Mouse (Mus musculus) CH12.LX (cell line): Measurements from ENCODE around the gene 2410004B18Rik. TPM values are rescaled to one million over a fixed set of nuclear protein-coding genes. Genes with fewer than 3 reads are reported as not detected.

Source experiments
- DNase-seq: peaks from one replicate; pipeline ENCODE4 v3.0.0-alpha.2; 2013; ENCODE audit errors: extremely low read depth
- H3K27ac ChIP-seq: 2 replicates; pipeline ENCODE4 v1.5.1; 2012; ENCODE audit warnings: low read depth, mild to moderate bottlenecking, control low read depth, moderate library complexity; ENCODE audit not compliant: insufficient read depth
- H3K27me3 ChIP-seq: replicated peaks from 2 replicates; pipeline ENCODE3; 2012; ENCODE audit warnings: inconsistent platforms
- H3K36me3 ChIP-seq, 2 experiments: replicated peaks in 1 of 2; 2 replicates each; pipeline versions ENCODE3 to v1.6.1; 2012; ENCODE audit warnings: inconsistent platforms in 1 of 2, low read length in 1 of 2, mild to moderate bottlenecking in 1 of 2, mixed read lengths in 1 of 2, moderate library complexity in 1 of 2; ENCODE audit not compliant: control insufficient read depth in 1 of 2, insufficient read depth in 1 of 2
- H3K4me1 ChIP-seq, 2 experiments: 2 replicates each; pipeline ENCODE4 v1.6.1; 2012; ENCODE audit warnings: inconsistent platforms in 1 of 2, moderate library complexity in 1 of 2; ENCODE audit not compliant: insufficient read depth in 2 of 2, control insufficient read depth in 1 of 2
- H3K4me2 ChIP-seq: 2 replicates; pipeline ENCODE4 v1.6.1; 2012; ENCODE audit warnings: low read depth, mild to moderate bottlenecking, control low read depth; ENCODE audit not compliant: poor library complexity, insufficient read depth, severe bottlenecking
- H3K4me3 ChIP-seq, 3 experiments: fragments of 150-350 bp in 1 of 3; sonication (generic) in 1 of 3; replicated peaks in 1 of 3; 2 replicates each; pipeline versions ENCODE3 to v1.5.1; 2011 to 2012; ENCODE audit warnings: low read depth in 2 of 3, low read length in 2 of 3, mild to moderate bottlenecking in 2 of 3, moderate library complexity in 2 of 3, control low read depth in 1 of 3, improper control_type of control experiment in 1 of 3, inconsistent platforms in 1 of 3, mixed read lengths in 1 of 3; ENCODE audit not compliant: poor library complexity in 1 of 3
- H3K79me2 ChIP-seq: replicated peaks from 2 replicates; pipeline ENCODE4 v1.6.1; 2012; ENCODE audit warnings: mild to moderate bottlenecking, moderate library complexity; ENCODE audit not compliant: control insufficient read depth, poor library complexity, insufficient read depth, severe bottlenecking; ENCODE audit errors: extremely low read depth
- H3K9ac ChIP-seq: 2 replicates; pipeline ENCODE4 v1.6.1; 2012; ENCODE audit warnings: low read depth, mild to moderate bottlenecking, control low read depth, moderate library complexity; ENCODE audit not compliant: insufficient read depth
- H3K9me3 ChIP-seq: replicated peaks from 2 replicates; pipeline ENCODE3; 2012; ENCODE audit warnings: low read length, inconsistent platforms, mixed read lengths
- BHLHE40 ChIP-seq: IDR thresholded peaks from 2 replicates; pipeline ENCODE4 v1.6.1; 2011; ENCODE audit warnings: mild to moderate bottlenecking, low read depth, low read length, improper control_type of control experiment
- E2F4 ChIP-seq: IDR thresholded peaks from 2 replicates; pipeline ENCODE4 v1.6.1; 2011; ENCODE audit warnings: low read depth, low read length, improper control_type of control experiment; ENCODE audit not compliant: insufficient replicate concordance
- ELF1 ChIP-seq: IDR thresholded peaks from 2 replicates; pipeline ENCODE4 v1.6.1; 2014; ENCODE audit warnings: low read depth, mild to moderate bottlenecking, inconsistent platforms, low read length, improper control_type of control experiment
- EP300 ChIP-seq: IDR thresholded peaks from 2 replicates; pipeline ENCODE4 v1.6.1; 2011; ENCODE audit warnings: low read length, improper control_type of control experiment
- GABPA ChIP-seq: IDR thresholded peaks from 2 replicates; pipeline ENCODE4 v1.6.1; 2012; ENCODE audit warnings: low read depth, low read length, improper control_type of control experiment, inconsistent platforms; ENCODE audit not compliant: insufficient replicate concordance
- JUN ChIP-seq: IDR thresholded peaks from 2 replicates; pipeline ENCODE4 v1.6.1; 2011; ENCODE audit warnings: low read depth, mild to moderate bottlenecking, low read length, improper control_type of control experiment, moderate library complexity; ENCODE audit not compliant: insufficient read depth
- JUND ChIP-seq: conservative IDR thresholded peaks from 2 replicates; pipeline ENCODE4 v1.6.1; 2011; ENCODE audit warnings: low read depth, low read length, improper control_type of control experiment
- MAX ChIP-seq: IDR thresholded peaks from 2 replicates; pipeline ENCODE4 v1.6.1; 2011; ENCODE audit warnings: low read length, improper control_type of control experiment
- MAZ ChIP-seq: IDR thresholded peaks from 2 replicates; pipeline ENCODE4 v1.6.1; 2012; ENCODE audit warnings: low read depth, mild to moderate bottlenecking, inconsistent platforms, low read length, improper control_type of control experiment, moderate library complexity
- MXI1 ChIP-seq: IDR thresholded peaks from 2 replicates; pipeline ENCODE4 v1.6.1; 2011; ENCODE audit warnings: mild to moderate bottlenecking, low read depth, low read length, improper control_type of control experiment
- PAX5 ChIP-seq: IDR thresholded peaks from 2 replicates; pipeline ENCODE4 v1.6.1; 2012; ENCODE audit warnings: low read length, inconsistent platforms, mixed read lengths
- SIN3A ChIP-seq: IDR thresholded peaks from 2 replicates; pipeline ENCODE4 v1.6.1; 2012; ENCODE audit warnings: low read length, improper control_type of control experiment, inconsistent platforms
- UBTF ChIP-seq: IDR thresholded peaks from 2 replicates; pipeline ENCODE4 v1.6.1; 2012; ENCODE audit warnings: low read depth, mild to moderate bottlenecking, inconsistent platforms, low read length, improper control_type of control experiment, moderate library complexity
- USF2 ChIP-seq: conservative IDR thresholded peaks from 2 replicates; pipeline ENCODE4 v1.6.1; 2011; ENCODE audit warnings: low read depth, low read length, improper control_type of control experiment
- ZC3H11A ChIP-seq: IDR thresholded peaks from 2 replicates; pipeline ENCODE4 v1.6.1; 2012; ENCODE audit warnings: low read depth, mild to moderate bottlenecking, inconsistent platforms, low read length, improper control_type of control experiment
- ZKSCAN1 ChIP-seq: IDR thresholded peaks from 2 replicates; pipeline ENCODE4 v1.6.1; 2012; ENCODE audit warnings: low read depth, inconsistent platforms, low read length, improper control_type of control experiment, borderline replicate concordance
- ZNF384 ChIP-seq: IDR thresholded peaks from 2 replicates; pipeline ENCODE4 v1.6.1; 2012; ENCODE audit warnings: low read depth, low read length, improper control_type of control experiment, inconsistent platforms
- dilution Hi-C: fragments of 300-500 bp; cut with MboI; formaldehyde crosslinking; loops from 2 replicates; pipeline ENCODE4 v1.14.3; 2020; ENCODE audit warnings: low sequenced_read_pairs; ENCODE audit not compliant: extremely low pct_unique_long_range_greater_than_20kb, extremely low pct_ligation_motif_present
- in situ Hi-C: fragments of 300-500 bp; cut with MboI; formaldehyde crosslinking; loops from 3 replicates; pipeline ENCODE4 v1.14.3; 2019; ENCODE audit warnings: low sequenced_read_pairs, low pct_ligation_motif_present, low pct_unique_long_range_greater_than_20kb, mixed read lengths
- polyA plus RNA-seq: library from polyadenylated mRNA; unstranded; fragments of >175 nt; gene quantifications from 2 replicates; pipeline ENCODE4 v1.2.1, GENCODE M21; 2012; ENCODE audit warnings: low read depth; ENCODE audit not compliant: insufficient read length
- total RNA-seq, 2 experiments: library from RNA; depleted of rRNA; stranded (reverse); fragments of 300-350 nt in 1 of 2; fragments of >200 nt in 1 of 2; gene quantifications; 2 replicates each; pipeline ENCODE4 v1.2.3; 2012 to 2014

The 2410004B18Rik gene
- total and polyA plus RNA-seq, 3 experiments, result 51.9 to 138 (median 123) TPM

- no peak overlapping the region for H3K9ac ChIP-seq
- no peak for TF ChIP-seq JUND
- H3K4me3 ChIP-seq, result no peak overlapping the region
- no peaks in the 10 kb centered on the region for H3K27me3 ChIP-seq
- H3K9me3 ChIP-seq, result no peaks in the 10 kb centered on the region
- DNase-seq, result no peak
- no peaks in the 10 kb centered on the region for H3K79me2 ChIP-seq
- dilution Hi-C loops (no loop called here), in situ Hi-C loops (no loop called here)
- H3K27ac ChIP-seq, result no peak overlapping the region
- H3K36me3 ChIP-seq, result no peaks in the 10 kb centered on the region
- H3K4me2 ChIP-seq, result no peak overlapping the region
- H3K4me1 ChIP-seq, result peaks cover 0 to 4% of the 10 kb centered on the region in 2 experiments; a peak in 3 of 4 replicates
Measured at GRCm38 (mm10) chr3:145892451-145892850, 45.4 kb upstream of the 2410004B18Rik start.

GRCm38 (mm10) chr3:145894131-145894530, 43.7 kb upstream of the 2410004B18Rik start:
- H3K79me2 ChIP-seq, result no peaks in the 10 kb centered on the region
- in situ Hi-C loops, result no loop called here
- peaks cover 4 to 9% of the 10 kb centered on the region in 2 experiments; a peak in 3 of 4 replicates for H3K4me1 ChIP-seq
- no peak overlapping the region for H3K27ac ChIP-seq
- TF ChIP-seq E2F4 (no peak), JUN (no peak), ELF1 (no peak), SIN3A (no peak), MAZ (no peak), MXI1 (no peak), PAX5 (no peak), BHLHE40 (no peak), ZNF384 (no peak), UBTF (no peak), ZKSCAN1 (no peak), USF2 (no peak), EP300 (no peak), MAX (no peak), ZC3H11A (no peak), GABPA (no peak), JUND (no peak)
- TF ChIP-seq, all 38 proteins: peak for 0
- Histone ChIP-seq H3K9me3 (no peaks in the 10 kb centered on the region), H3K4me2 (no peak overlapping the region), H3K4me3 (no peak overlapping the region), H3K27me3 (no peaks in the 10 kb centered on the region), H3K36me3 (no peaks in the 10 kb centered on the region), H3K9ac (no peak overlapping the region)
- dilution Hi-C loops, result no loop called here
- DNase-seq, result no peak
